Mouse (Mus musculus): Measurements from ENCODE around the gene Itga11.

DNA sequence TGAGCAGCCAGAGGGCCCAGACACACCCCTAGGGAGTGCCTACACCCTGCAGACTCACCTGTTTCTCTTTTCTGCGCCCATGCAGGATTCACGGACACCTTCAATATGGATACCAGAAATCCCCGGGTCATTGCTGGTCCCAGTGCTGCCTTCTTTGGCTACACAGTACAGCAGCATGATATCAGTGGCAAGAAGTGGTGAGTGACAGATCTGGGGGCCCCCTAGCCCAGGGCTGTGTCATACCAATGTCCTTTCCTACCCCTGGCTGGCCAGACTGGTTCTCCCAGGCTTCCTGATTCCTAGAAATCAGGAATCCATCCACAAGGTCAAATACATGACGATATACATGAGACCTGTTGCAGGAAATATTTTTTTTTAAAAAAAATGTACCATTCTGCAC lies 19.2 kb downstream of the Itga11 start:
- TF ChIP-seq GATA1 (IDR thresholded peaks at IDR 0.05; ENCODE audit: borderline replicate concordance, low read length) (no peak), FLI1 (IDR thresholded peaks at IDR 0.05; ENCODE audit: low read length) (no peak)

Data from megakaryocyte, embryonic 14.5 days (primary cell).